Mouse (Mus musculus): ENCODE measurements around the gene Zbtb38. TPM values are rescaled to one million over a fixed set of nuclear protein-coding genes. Genes with fewer than 3 reads are reported as not detected.
A peak's percentile ranks its signal among the peaks of the same experiment; 100 is the strongest.

Gene Zbtb38
- polyA plus RNA-seq, 1 experiment from 2014 or later = 29.8 TPM

GRCm38 (mm10) chr9:96741365-96742085 lies 11.1 kb downstream of the Zbtb38 start:
- H3K9me3 ChIP-seq (replicated peaks) = no peaks in the 10 kb centered on the region; the same call in 1 of the 2 replicates
- H3K9ac ChIP-seq = no peak overlapping the region
- H3K36me3 ChIP-seq = peaks cover under 1% of the 10 kb centered on the region; the same call in 1 of the 2 replicates
- H3K27ac ChIP-seq = peak overlapping the region; percentile 95
- WGBS = 67% methylated on average over 17 of the region's 17 CpGs
- no peaks in the 10 kb centered on the region for H3K27me3 ChIP-seq
- ATAC-seq (replicated peaks; ENCODE audit: insufficient number of reproducible peaks, insufficient read depth, low FRiP score, low read depth) = no peak
- H3K4me2 ChIP-seq = peak overlapping the region; percentile 49
- H3K4me1 ChIP-seq (replicated peaks) = peaks cover 26% of the 10 kb centered on the region
- H3K4me3 ChIP-seq = no peak overlapping the region

GRCm38 (mm10) chr9:96740712-96741364 lies 11.8 kb downstream of the Zbtb38 start:
- 59% methylated on average over 15 of the region's 15 CpGs for WGBS
- H3K4me2 ChIP-seq = peak overlapping the region; percentile 49
- H3K4me3 ChIP-seq = peak overlapping the region; percentile 20; the same call in 1 of the 2 replicates
- H3K4me1 ChIP-seq (replicated peaks) = peaks cover 29% of the 10 kb centered on the region
- H3K27me3 ChIP-seq = no peaks in the 10 kb centered on the region
- H3K9ac ChIP-seq = no peak overlapping the region
- peak overlapping the region; percentile 95 for H3K27ac ChIP-seq
- 0 out of 2 replicates have a peak, but pooled peaks have one; percentile 27 for ATAC-seq (replicated peaks; ENCODE audit: insufficient number of reproducible peaks, insufficient read depth, low FRiP score, low read depth)
- no peaks in the 10 kb centered on the region; the same call in 1 of the 2 replicates for H3K9me3 ChIP-seq (replicated peaks)
- no peaks in the 10 kb centered on the region for H3K36me3 ChIP-seq

GRCm38 (mm10) chr9:96739808-96740711 lies 12.6 kb downstream of the Zbtb38 start:
- peak; percentile 75 for ATAC-seq (replicated peaks; ENCODE audit: insufficient number of reproducible peaks, insufficient read depth, low FRiP score, low read depth)
- H3K9ac ChIP-seq = peak overlapping the region; percentile 41
- H3K4me3 ChIP-seq = peak overlapping the region; percentile 20; the same call in 1 of the 2 replicates
- H3K27me3 ChIP-seq = no peaks in the 10 kb centered on the region
- H3K9me3 ChIP-seq (replicated peaks) = no peaks in the 10 kb centered on the region; the same call in 1 of the 2 replicates
- peak overlapping the region; percentile 95 for H3K27ac ChIP-seq
- H3K4me2 ChIP-seq = peak overlapping the region; percentile 49
- H3K4me1 ChIP-seq (replicated peaks) = peaks cover 36% of the 10 kb centered on the region
- WGBS = 24% methylated on average over 22 of the region's 22 CpGs
- no peaks in the 10 kb centered on the region for H3K36me3 ChIP-seq

- no peak overlapping the region for H3K9ac ChIP-seq
- peak overlapping the region; percentile 95 for H3K27ac ChIP-seq
- H3K4me3 ChIP-seq = no peak overlapping the region
- no peak for ATAC-seq (replicated peaks; ENCODE audit: insufficient number of reproducible peaks, insufficient read depth, low FRiP score, low read depth)
- H3K4me1 ChIP-seq (replicated peaks) = peaks cover 48% of the 10 kb centered on the region
- H3K27me3 ChIP-seq = no peaks in the 10 kb centered on the region
- no peak overlapping the region for H3K4me2 ChIP-seq
- WGBS = 76% methylated on average over 13 of the region's 13 CpGs
- no peaks in the 10 kb centered on the region for H3K9me3 ChIP-seq (replicated peaks)
- no peaks in the 10 kb centered on the region for H3K36me3 ChIP-seq
Observed at GRCm38 (mm10) chr9:96738563-96739355, 13.9 kb downstream of the Zbtb38 start.

- peak overlapping the region; percentile 71 for H3K27ac ChIP-seq
- H3K4me2 ChIP-seq = no peak overlapping the region
- H3K9me3 ChIP-seq (replicated peaks) = no peaks in the 10 kb centered on the region
- peaks cover 52% of the 10 kb centered on the region for H3K4me1 ChIP-seq (replicated peaks)
- no peaks in the 10 kb centered on the region for H3K27me3 ChIP-seq
- no peak overlapping the region for H3K9ac ChIP-seq
- 53% methylated on average over 4 of the region's 4 CpGs for WGBS
- H3K4me3 ChIP-seq = no peak overlapping the region
- ATAC-seq (replicated peaks; ENCODE audit: insufficient number of reproducible peaks, insufficient read depth, low FRiP score, low read depth) = no peak
- H3K36me3 ChIP-seq = no peaks in the 10 kb centered on the region
Observed at GRCm38 (mm10) chr9:96735946-96736345, 16.7 kb downstream of the Zbtb38 start.

GRCm38 (mm10) chr9:96733425-96733717 lies 19.3 kb downstream of the Zbtb38 start:
- no peak overlapping the region for H3K4me3 ChIP-seq
- no peak for ATAC-seq (replicated peaks; ENCODE audit: insufficient number of reproducible peaks, insufficient read depth, low FRiP score, low read depth)
- H3K4me1 ChIP-seq (replicated peaks) = peaks cover 47% of the 10 kb centered on the region
- no peaks in the 10 kb centered on the region for H3K9me3 ChIP-seq (replicated peaks)
- 97% methylated on average over 4 of the region's 4 CpGs for WGBS
- peak overlapping the region; percentile 59 for H3K27ac ChIP-seq
- peak overlapping the region; percentile 40 for H3K4me2 ChIP-seq
- no peaks in the 10 kb centered on the region for H3K27me3 ChIP-seq
- no peak overlapping the region for H3K9ac ChIP-seq
- no peaks in the 10 kb centered on the region for H3K36me3 ChIP-seq

GRCm38 (mm10) chr9:96732644-96733424 lies 19.8 kb downstream of the Zbtb38 start:
- Histone ChIP-seq H3K4me1 (replicated peaks) (peaks cover 52% of the 10 kb centered on the region), H3K36me3 (no peaks in the 10 kb centered on the region), H3K4me2 (peak overlapping the region; percentile 40), H3K4me3 (peak overlapping the region; percentile 13), H3K27ac (peak overlapping the region; percentile 59), H3K27me3 (no peaks in the 10 kb centered on the region), H3K9ac (0 out of 2 replicates have a peak overlapping the region, but pooled peaks have one; percentile 9), H3K9me3 (replicated peaks) (no peaks in the 10 kb centered on the region)
- WGBS = 52% methylated on average over 17 of the region's 17 CpGs
- ATAC-seq (replicated peaks; ENCODE audit: insufficient number of reproducible peaks, insufficient read depth, low FRiP score, low read depth) = no peak

- no peaks in the 10 kb centered on the region for H3K27me3 ChIP-seq
- H3K27ac ChIP-seq = peak overlapping the region; percentile 59
- no peaks in the 10 kb centered on the region for H3K36me3 ChIP-seq
- peaks cover 60% of the 10 kb centered on the region for H3K4me1 ChIP-seq (replicated peaks)
- H3K9ac ChIP-seq = no peak overlapping the region
- ATAC-seq (replicated peaks; ENCODE audit: insufficient number of reproducible peaks, insufficient read depth, low FRiP score, low read depth) = no peak
- H3K9me3 ChIP-seq (replicated peaks) = no peaks in the 10 kb centered on the region
- 47% methylated on average over 14 of the region's 14 CpGs for WGBS
- H3K4me2 ChIP-seq = peak overlapping the region; percentile 40
- H3K4me3 ChIP-seq = peak overlapping the region; percentile 13
Observed at GRCm38 (mm10) chr9:96731961-96732511, 20.6 kb downstream of the Zbtb38 start.

- Histone ChIP-seq H3K4me1 (replicated peaks) (peaks cover 67% of the 10 kb centered on the region), H3K9ac (no peak overlapping the region), H3K36me3 (no peaks in the 10 kb centered on the region), H3K27ac (no peak overlapping the region), H3K4me2 (peak overlapping the region; percentile 40; the same call in 1 of the 2 replicates), H3K4me3 (no peak overlapping the region; the same call in 1 of the 2 replicates), H3K9me3 (replicated peaks) (no peaks in the 10 kb centered on the region), H3K27me3 (no peaks in the 10 kb centered on the region)
- WGBS = 79% methylated on average over 19 of the region's 19 CpGs
- no peak for ATAC-seq (replicated peaks; ENCODE audit: insufficient number of reproducible peaks, insufficient read depth, low FRiP score, low read depth)
Observed at GRCm38 (mm10) chr9:96731039-96731895, 21.4 kb downstream of the Zbtb38 start.
